Mouse (Mus musculus): ENCODE measurements at regions not wholly inside any gene's neighbourhood (a gene's known extent, or its start where the extent isn't known, plus 50 kb on each side); places are given as distances from the start of the nearest gene placed in this dataset.
"Not testable (repeated sequence)": the region's sequence is repeated elsewhere in the genome, so short reads cannot be mapped to it uniquely, and the experiment has no call there.

DNA sequence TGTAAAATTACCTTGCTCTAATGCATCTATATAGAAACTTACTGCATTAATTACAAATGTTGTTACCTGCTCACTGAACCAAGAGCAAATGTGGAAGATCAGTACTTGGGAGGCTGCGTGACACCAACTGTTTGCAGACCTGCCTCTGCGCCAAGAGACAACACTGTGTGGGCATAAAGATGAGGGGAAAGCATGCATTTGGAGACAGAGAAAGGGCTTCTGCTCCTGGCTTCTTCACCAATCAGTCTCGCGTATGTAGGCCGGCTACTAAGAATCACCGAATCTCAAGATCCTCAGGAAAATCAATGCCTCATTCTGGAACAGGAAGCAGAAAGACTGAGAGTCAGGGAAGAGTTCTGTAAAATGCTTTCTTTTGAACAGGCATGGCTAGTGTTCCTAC lies 89.6 kb upstream of the Galnt18 start:
- 90% methylated on average over 6 of the region's 6 CpGs for WGBS
- Histone ChIP-seq H3K9ac (ENCODE audit: low read depth, low read length) (no peak overlapping the region), H3K4me1 (ENCODE audit: control insufficient read depth, insufficient read depth, low read length) (no peaks in the 10 kb centered on the region; the same call in 1 of the 2 replicates), H3K36me3 (ENCODE audit: control insufficient read depth, insufficient read depth, low read length) (no peaks in the 10 kb centered on the region), H3K27ac (ENCODE audit: low read depth, low read length) (no peak overlapping the region), H3K9me3 (ENCODE audit: control insufficient read depth, low read length) (no peaks in the 10 kb centered on the region), H3K4me2 (replicated peaks; ENCODE audit: low read depth, low read length) (no peak overlapping the region), H3K27me3 (ENCODE audit: control insufficient read depth, insufficient read depth, low read length) (no peaks in the 10 kb centered on the region), H3K4me3 (ENCODE audit: low read length) (no peak overlapping the region)
- no peak for ATAC-seq (ENCODE audit: low FRiP score, low TSS enrichment)

DNA sequence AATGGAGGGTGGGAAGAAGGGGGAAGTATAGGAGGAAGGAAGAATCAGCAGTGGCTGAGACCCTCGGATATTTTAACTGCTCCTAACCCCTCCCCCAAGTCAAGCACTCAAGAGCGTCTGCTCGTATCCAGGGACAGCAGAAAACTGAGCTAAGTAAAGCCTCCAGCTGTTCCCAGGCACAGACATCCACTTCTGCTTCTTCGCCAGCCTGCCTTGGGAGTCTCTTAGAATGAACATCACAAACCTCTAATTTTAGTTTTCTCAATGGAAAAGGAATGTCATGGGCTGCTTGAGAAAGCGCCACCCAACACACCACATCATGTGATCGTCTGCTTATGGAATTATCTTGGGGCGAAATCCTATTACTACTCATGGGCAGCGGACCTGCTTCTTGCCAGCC lies 83.3 kb upstream of the Galnt18 start:
- H3K4me3 ChIP-seq (ENCODE audit: low read length): no peak overlapping the region
- no peaks in the 10 kb centered on the region for H3K27me3 ChIP-seq (ENCODE audit: control insufficient read depth, insufficient read depth, low read length)
- no peak overlapping the region for H3K27ac ChIP-seq (ENCODE audit: low read depth, low read length)
- no peak overlapping the region for H3K4me2 ChIP-seq (replicated peaks; ENCODE audit: low read depth, low read length)
- H3K9ac ChIP-seq (ENCODE audit: low read depth, low read length): no peak overlapping the region
- no peaks in the 10 kb centered on the region for H3K4me1 ChIP-seq (ENCODE audit: control insufficient read depth, insufficient read depth, low read length)
- ATAC-seq (ENCODE audit: low FRiP score, low TSS enrichment): no peak
- WGBS: 66% methylated on average over 8 of the region's 8 CpGs
- no peaks in the 10 kb centered on the region for H3K9me3 ChIP-seq (ENCODE audit: control insufficient read depth, low read length)
- H3K36me3 ChIP-seq (ENCODE audit: control insufficient read depth, insufficient read depth, low read length): no peaks in the 10 kb centered on the region

DNA sequence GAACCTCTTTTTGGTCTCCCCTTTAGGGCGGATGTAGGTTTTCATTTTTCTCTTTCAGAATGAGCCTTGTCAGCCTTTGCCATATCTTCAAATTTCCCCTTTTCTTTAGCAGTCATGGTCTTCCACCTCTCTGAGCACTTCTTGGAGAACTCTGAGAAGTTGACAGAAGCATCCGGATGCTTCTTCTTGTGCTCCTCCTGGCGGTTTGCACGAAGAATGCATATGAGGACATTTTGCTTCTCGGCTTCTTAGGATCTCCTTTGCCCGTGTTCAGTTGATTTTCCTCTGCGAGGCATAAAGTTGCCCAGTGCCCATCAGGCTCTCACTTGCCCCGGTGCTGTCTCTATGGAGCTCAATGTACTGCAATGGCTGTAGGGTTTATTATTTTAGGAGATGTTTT lies 78.5 kb upstream of the Galnt18 start:
- not testable (repeated sequence) for H3K36me3 ChIP-seq (ENCODE audit: control insufficient read depth, insufficient read depth, low read length); H3K4me1 ChIP-seq (ENCODE audit: control insufficient read depth, insufficient read depth, low read length); H3K27me3 ChIP-seq (ENCODE audit: control insufficient read depth, insufficient read depth, low read length); H3K4me3 ChIP-seq (ENCODE audit: low read length); H3K9me3 ChIP-seq (ENCODE audit: control insufficient read depth, low read length); H3K27ac ChIP-seq (ENCODE audit: low read depth, low read length); H3K9ac ChIP-seq (ENCODE audit: low read depth, low read length); H3K4me2 ChIP-seq (replicated peaks; ENCODE audit: low read depth, low read length); ATAC-seq (ENCODE audit: low FRiP score, low TSS enrichment)
- WGBS: 91% methylated on average over 8 of the region's 8 CpGs

DNA sequence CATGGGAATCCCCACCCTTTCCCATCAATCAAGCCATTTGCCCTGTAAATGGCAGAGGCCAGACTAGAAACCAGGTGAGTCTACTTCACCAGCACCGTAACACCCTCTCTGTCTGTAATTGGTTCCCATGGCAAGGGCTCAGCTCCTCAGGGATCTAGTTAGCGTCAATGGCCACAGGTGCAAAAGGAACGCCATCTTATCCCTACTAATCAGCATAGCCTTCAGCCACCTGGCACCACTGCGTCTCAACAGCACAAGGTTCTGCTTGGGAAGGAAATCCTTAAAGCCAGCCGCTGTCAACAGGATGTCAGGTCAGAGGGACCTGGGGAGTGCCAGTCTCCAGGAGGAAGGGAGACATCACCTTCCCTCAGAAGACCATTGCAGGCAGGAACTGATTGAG lies 77.2 kb upstream of the Galnt18 start:
- Histone ChIP-seq H3K27ac (ENCODE audit: low read depth, low read length) (no peak overlapping the region), H3K36me3 (ENCODE audit: control insufficient read depth, insufficient read depth, low read length) (no peaks in the 10 kb centered on the region), H3K4me2 (replicated peaks; ENCODE audit: low read depth, low read length) (no peak overlapping the region), H3K9ac (ENCODE audit: low read depth, low read length) (no peak overlapping the region), H3K4me3 (ENCODE audit: low read length) (no peak overlapping the region), H3K4me1 (ENCODE audit: control insufficient read depth, insufficient read depth, low read length) (no peaks in the 10 kb centered on the region), H3K9me3 (ENCODE audit: control insufficient read depth, low read length) (no peaks in the 10 kb centered on the region), H3K27me3 (ENCODE audit: control insufficient read depth, insufficient read depth, low read length) (0 out of 2 replicates have a peak, but pooled peaks cover 3% of the 10 kb centered on the region)
- 72% methylated on average over 5 of the region's 5 CpGs for WGBS
- ATAC-seq (ENCODE audit: low FRiP score, low TSS enrichment): no peak

DNA sequence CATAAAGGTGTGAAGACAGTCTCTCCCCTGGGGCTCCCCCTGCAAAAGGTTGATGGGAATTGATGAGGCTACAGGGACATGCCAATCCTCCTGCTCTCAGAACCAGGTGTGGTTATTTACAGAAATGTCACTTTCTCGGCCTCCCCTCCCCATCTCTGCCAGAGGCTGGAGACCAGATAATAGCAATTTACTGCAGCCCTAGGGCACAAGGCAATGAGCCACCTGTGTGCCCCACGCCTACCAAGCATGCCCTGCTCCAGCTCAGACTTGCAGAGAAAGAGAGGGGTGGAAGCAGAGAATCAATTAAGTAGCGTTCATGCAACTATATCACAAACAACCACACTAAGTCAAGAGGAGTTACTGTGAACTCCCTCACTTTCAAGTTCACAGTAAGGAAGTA lies 75.5 kb upstream of the Galnt18 start:
- H3K27me3 ChIP-seq (ENCODE audit: control insufficient read depth, insufficient read depth, low read length): 0 out of 2 replicates have a peak, but pooled peaks cover 3% of the 10 kb centered on the region
- no peak overlapping the region for H3K4me3 ChIP-seq (ENCODE audit: low read length)
- no peaks in the 10 kb centered on the region for H3K9me3 ChIP-seq (ENCODE audit: control insufficient read depth, low read length)
- 34% methylated on average over 3 of the region's 3 CpGs for WGBS
- H3K4me1 ChIP-seq (ENCODE audit: control insufficient read depth, insufficient read depth, low read length): no peaks in the 10 kb centered on the region
- no peak overlapping the region for H3K27ac ChIP-seq (ENCODE audit: low read depth, low read length)
- H3K36me3 ChIP-seq (ENCODE audit: control insufficient read depth, insufficient read depth, low read length): no peaks in the 10 kb centered on the region
- no peak for ATAC-seq (ENCODE audit: low FRiP score, low TSS enrichment)
- no peak overlapping the region for H3K9ac ChIP-seq (ENCODE audit: low read depth, low read length)
- H3K4me2 ChIP-seq (replicated peaks; ENCODE audit: low read depth, low read length): no peak overlapping the region

DNA sequence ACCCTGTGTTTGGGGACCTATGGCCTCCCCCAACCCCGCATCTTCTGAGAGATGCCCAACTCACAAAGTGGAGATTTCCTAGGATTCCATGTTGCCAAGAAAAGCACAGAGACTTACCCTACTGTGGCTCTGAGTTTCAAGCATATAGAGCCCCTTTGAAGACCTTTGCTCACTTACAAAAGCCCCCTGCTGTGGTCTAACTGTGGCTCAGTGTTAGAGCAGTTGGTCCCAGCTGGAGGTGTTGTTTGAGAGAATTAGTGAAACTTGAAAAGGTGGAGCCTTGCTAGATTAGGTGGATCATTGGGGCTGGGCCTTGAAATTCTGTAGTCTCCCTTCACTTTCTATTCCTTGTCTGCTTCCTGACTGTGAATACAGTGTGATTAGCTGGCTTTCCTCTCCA lies 66.6 kb upstream of the Galnt18 start:
- WGBS: 56% methylated on average over 1 of the region's 1 CpGs

DNA sequence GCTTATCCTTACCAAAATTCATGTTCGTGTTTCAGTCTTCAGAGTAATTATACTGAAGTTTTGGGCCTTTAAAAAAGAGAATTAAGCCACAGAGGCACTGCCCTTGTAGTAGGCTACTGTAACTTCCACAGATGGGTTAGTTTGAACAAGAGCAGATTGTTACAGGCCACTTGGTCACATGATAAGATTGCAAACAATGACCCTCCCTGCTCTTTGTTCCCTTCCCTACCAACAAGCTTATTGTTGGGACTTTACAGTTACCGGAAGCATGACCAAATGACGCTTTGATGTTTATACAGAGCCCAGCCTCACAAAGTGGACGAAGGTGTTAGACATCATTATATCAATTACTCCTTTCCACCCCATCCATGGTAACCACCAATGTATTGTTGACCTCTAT lies 63.9 kb upstream of the Galnt18 start:
- Histone ChIP-seq H3K9me3 (ENCODE audit: control insufficient read depth, low read length) (no peaks in the 10 kb centered on the region), H3K27ac (ENCODE audit: low read depth, low read length) (no peak overlapping the region), H3K4me1 (ENCODE audit: control insufficient read depth, insufficient read depth, low read length) (no peaks in the 10 kb centered on the region), H3K36me3 (ENCODE audit: control insufficient read depth, insufficient read depth, low read length) (no peaks in the 10 kb centered on the region), H3K4me2 (replicated peaks; ENCODE audit: low read depth, low read length) (no peak overlapping the region), H3K27me3 (ENCODE audit: control insufficient read depth, insufficient read depth, low read length) (no peaks in the 10 kb centered on the region), H3K4me3 (ENCODE audit: low read length) (no peak overlapping the region), H3K9ac (ENCODE audit: low read depth, low read length) (no peak overlapping the region)
- no peak for ATAC-seq (ENCODE audit: low FRiP score, low TSS enrichment)
- 91% methylated on average over 4 of the region's 4 CpGs for WGBS

More for the DNA sequence above, 66.6 kb upstream of the Galnt18 start:
- Histone ChIP-seq H3K9me3 (ENCODE audit: control insufficient read depth, low read length) (no peaks in the 10 kb centered on the region), H3K27ac (ENCODE audit: low read depth, low read length) (no peak overlapping the region), H3K4me2 (replicated peaks; ENCODE audit: low read depth, low read length) (no peak overlapping the region), H3K4me3 (ENCODE audit: low read length) (no peak overlapping the region), H3K9ac (ENCODE audit: low read depth, low read length) (no peak overlapping the region), H3K27me3 (ENCODE audit: control insufficient read depth, insufficient read depth, low read length) (no peaks in the 10 kb centered on the region), H3K36me3 (ENCODE audit: control insufficient read depth, insufficient read depth, low read length) (no peaks in the 10 kb centered on the region), H3K4me1 (ENCODE audit: control insufficient read depth, insufficient read depth, low read length) (no peaks in the 10 kb centered on the region)
- ATAC-seq (ENCODE audit: low FRiP score, low TSS enrichment): no peak

DNA sequence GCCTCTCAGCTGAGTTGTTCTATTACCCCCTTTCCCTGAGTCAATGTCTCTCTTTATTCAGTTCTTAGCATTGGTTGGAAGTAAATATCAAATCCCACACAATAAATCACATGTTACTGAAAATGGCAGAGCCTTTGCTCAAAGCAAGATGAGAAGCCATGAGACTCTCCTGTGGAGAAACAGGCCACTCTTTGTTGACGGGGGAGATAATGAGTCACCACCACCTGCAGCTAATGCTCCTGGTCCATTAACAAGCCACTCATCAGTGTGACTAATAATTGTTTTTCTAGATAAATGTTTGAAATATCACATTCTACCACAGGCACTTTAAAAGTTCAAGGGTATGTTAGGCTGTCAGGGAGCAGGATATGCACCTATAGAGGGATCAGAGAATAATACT lies 61.0 kb upstream of the Galnt18 start:
- no peak for ATAC-seq (ENCODE audit: low FRiP score, low TSS enrichment)
- no peaks in the 10 kb centered on the region for H3K9me3 ChIP-seq (ENCODE audit: control insufficient read depth, low read length)
- H3K36me3 ChIP-seq (ENCODE audit: control insufficient read depth, insufficient read depth, low read length): no peaks in the 10 kb centered on the region
- no peaks in the 10 kb centered on the region for H3K27me3 ChIP-seq (ENCODE audit: control insufficient read depth, insufficient read depth, low read length)
- H3K4me1 ChIP-seq (ENCODE audit: control insufficient read depth, insufficient read depth, low read length): no peaks in the 10 kb centered on the region
- no peak overlapping the region for H3K9ac ChIP-seq (ENCODE audit: low read depth, low read length)
- H3K27ac ChIP-seq (ENCODE audit: low read depth, low read length): no peak overlapping the region
- no peak overlapping the region for H3K4me3 ChIP-seq (ENCODE audit: low read length)
- no peak overlapping the region for H3K4me2 ChIP-seq (replicated peaks; ENCODE audit: low read depth, low read length)
- 81% methylated on average over 1 of the region's 1 CpGs for WGBS

DNA sequence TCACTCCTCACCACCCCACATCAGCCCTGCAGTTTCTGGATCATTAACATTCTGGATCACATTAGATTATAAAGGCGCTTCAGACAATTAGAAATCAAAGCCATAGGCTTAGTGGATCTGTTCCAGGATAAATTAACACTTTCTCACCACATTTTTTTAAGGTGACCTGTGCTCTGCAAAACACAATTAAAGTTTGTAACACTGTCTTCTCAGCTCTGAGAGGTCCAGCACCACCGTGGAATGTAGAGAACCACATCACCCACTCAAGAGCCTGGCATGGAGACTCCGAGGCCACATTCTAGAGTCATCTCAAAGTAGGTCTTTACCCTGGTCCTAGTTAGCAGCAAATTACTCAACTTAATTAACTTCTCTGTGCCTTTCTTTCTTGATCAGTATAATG lies 58.4 kb upstream of the Galnt18 start:
- no peak overlapping the region for H3K4me2 ChIP-seq (replicated peaks; ENCODE audit: low read depth, low read length)
- no peaks in the 10 kb centered on the region for H3K9me3 ChIP-seq (ENCODE audit: control insufficient read depth, low read length)
- H3K4me3 ChIP-seq (ENCODE audit: low read length): no peak overlapping the region
- no peak overlapping the region for H3K27ac ChIP-seq (ENCODE audit: low read depth, low read length)
- H3K9ac ChIP-seq (ENCODE audit: low read depth, low read length): no peak overlapping the region
- no peaks in the 10 kb centered on the region for H3K36me3 ChIP-seq (ENCODE audit: control insufficient read depth, insufficient read depth, low read length)
- H3K27me3 ChIP-seq (ENCODE audit: control insufficient read depth, insufficient read depth, low read length): no peaks in the 10 kb centered on the region
- H3K4me1 ChIP-seq (ENCODE audit: control insufficient read depth, insufficient read depth, low read length): no peaks in the 10 kb centered on the region
- ATAC-seq (ENCODE audit: low FRiP score, low TSS enrichment): no peak
- 74% methylated on average over 3 of the region's 3 CpGs for WGBS

DNA sequence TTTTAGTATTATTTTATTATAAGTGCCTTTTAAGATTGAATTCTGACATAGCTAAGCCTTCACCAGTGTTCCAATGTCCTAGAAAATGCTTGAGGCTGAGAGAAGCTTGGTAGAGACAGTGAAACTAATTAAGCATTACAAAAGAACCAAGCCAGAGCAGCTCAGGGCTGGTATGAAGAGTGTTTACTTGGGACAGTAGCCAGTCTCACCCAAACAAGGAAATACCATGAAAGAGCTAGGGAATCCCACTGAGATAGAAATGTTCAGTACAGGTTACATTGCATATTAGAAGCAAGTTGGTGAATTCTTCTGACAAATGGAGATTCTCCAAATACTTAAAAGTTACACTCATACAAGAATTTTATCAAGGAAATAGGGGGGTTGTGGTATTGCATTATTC lies 54.6 kb upstream of the Galnt18 start:
- not testable (repeated sequence) for H3K9me3 ChIP-seq (ENCODE audit: control insufficient read depth, low read length); H3K9ac ChIP-seq (ENCODE audit: low read depth, low read length); ATAC-seq (ENCODE audit: low FRiP score, low TSS enrichment); H3K27me3 ChIP-seq (ENCODE audit: control insufficient read depth, insufficient read depth, low read length); H3K4me2 ChIP-seq (replicated peaks; ENCODE audit: low read depth, low read length); H3K4me3 ChIP-seq (ENCODE audit: low read length); H3K36me3 ChIP-seq (ENCODE audit: control insufficient read depth, insufficient read depth, low read length); H3K4me1 ChIP-seq (ENCODE audit: control insufficient read depth, insufficient read depth, low read length); H3K27ac ChIP-seq (ENCODE audit: low read depth, low read length)

All from kidney, embryonic 14.5 days (tissue).